Mouse (Mus musculus) small intestine, adult 2 months (tissue): ENCODE data around the gene Dctn3.

Experiments used
- CTCF ChIP-seq: fragments of 200-500 bp; IDR thresholded peaks from 2 replicates; pipeline ENCODE4 v1.5.1; 2012; ENCODE audit warnings: low read depth, mild to moderate bottlenecking, control low read depth, inconsistent platforms, low read length, moderate library complexity, mixed read lengths; ENCODE audit not compliant: insufficient replicate concordance, insufficient read length; ENCODE audit errors: extremely low read depth
- POLR2A ChIP-seq: fragments of 200-500 bp; IDR thresholded peaks from 2 replicates; pipeline ENCODE4 v1.6.1; 2012; ENCODE audit warnings: low read depth, mild to moderate bottlenecking, control low read depth, inconsistent platforms, low read length, moderate library complexity

GRCm38 (mm10) chr4:41665009-41665675 lies 57.8 kb downstream of the Dctn3 start:
- TF ChIP-seq CTCF: no peak
- no peak for TF ChIP-seq POLR2A
